Mouse (Mus musculus) left cerebral cortex, adult 9 months (tissue): ENCODE data around the gene Slc4a4.
A peak's percentile ranks its signal among the peaks of the same experiment; 100 is the strongest.

Experiments used
- DNase-seq, 2 experiments: peaks; one replicate each; pipeline ENCODE4 v3.0.0; 2022; ENCODE audit warnings: low spot score in 2 of 2

Gene Slc4a4

DNA sequence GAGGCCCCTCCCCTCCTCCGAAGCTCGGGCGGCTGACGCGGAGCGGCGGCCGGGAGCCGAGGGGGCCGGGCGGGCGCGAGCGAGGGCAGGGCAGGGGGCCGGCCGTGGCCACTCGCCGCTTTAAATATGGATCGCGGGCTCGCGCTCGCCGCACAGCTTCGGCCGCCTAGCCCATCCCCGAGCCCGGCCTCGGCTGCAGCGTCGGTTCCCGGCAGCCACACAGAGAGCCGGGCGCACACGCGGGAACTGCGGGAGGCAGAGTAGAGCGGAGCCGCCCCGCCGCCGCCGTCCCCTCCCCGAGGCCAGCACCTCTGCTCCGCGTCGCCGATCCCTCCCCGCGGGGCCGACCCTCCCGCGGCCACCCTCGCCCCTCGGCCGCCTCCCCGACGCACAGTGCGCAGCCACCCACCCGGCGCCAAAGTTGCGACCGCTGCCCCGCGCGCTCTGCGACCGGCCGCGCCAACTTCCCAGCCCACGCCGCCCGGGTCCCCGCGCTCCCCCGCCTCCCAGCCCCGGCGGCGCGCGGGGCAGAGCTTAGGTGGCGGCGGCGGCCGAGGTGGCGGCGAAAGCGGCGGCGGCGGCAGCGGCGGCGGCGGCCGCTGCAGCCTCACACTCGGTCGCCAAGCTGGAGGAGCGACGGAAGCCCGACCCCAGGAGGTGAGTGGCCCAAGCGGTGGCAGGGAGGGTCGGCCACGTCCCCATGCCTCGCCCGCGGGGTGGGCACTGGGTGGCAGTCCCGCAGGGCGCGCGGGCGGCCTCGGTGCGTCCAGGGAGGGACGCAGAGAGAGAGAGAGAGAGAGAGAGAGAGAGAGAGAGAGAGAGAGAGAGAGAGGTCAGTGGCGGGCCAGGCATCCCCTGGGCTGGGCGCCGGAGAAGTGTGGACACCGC is at the start of gene Slc4a4:
Slc4a4 (plus strand) TSS at position 151 of the 888 bp plus-strand sequence.
- DNase-seq = no peak

DNA sequence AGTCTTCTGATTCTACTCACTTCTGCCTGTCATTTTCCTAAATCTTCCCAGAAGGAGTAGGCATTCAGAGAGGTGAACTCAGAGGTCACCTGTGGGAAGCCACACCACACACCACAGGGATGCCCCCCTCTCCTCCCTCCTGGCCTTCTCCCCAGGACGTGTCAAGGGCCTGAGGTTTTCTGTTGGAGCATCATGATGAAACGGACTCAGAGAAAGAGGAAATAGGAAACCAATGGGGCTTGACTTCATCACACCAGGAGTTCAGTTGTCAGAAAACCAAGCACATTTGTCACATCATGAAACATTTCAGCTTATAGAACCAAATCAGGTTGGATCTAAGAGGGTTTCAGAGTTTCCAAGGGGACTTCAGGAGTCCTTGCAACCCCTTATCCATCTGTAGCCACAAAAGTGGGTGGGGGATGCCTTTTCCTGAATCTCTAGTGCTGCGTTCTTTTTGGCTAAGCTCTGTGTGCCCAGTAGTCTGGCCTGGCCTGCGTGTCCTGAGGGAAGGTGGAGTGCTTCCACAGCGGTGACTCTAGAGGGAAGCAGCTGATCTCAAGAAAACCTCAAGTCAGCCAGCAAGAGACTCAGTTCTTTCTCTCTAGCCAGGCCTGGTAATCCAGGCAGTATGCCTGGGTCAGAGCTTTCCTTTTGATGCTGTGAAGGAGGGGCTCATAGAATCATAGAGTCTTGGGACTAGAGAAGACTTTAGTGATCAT is 46.4 kb upstream of the Slc4a4 start:
- DNase-seq = no peak

DNA sequence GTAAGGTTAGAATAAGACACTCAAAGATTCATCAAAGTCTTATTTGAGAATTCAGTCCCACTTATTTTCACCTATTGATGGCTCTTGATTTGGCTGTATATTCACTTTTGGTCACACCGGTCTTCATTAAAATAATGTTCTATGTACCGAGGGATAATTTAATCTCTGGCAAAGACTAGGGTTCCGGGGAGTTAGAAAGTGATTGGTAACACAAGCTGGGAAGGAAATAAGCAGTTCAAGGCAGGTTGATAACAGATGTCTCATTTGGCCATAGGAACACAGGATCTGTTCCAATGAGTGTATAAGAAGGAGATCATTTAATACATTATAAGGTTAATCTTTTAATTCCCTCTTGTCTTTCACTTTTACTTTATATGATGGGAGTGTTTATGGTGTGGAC is 29.3 kb upstream of the Slc4a4 start:
- no peak for DNase-seq

DNA sequence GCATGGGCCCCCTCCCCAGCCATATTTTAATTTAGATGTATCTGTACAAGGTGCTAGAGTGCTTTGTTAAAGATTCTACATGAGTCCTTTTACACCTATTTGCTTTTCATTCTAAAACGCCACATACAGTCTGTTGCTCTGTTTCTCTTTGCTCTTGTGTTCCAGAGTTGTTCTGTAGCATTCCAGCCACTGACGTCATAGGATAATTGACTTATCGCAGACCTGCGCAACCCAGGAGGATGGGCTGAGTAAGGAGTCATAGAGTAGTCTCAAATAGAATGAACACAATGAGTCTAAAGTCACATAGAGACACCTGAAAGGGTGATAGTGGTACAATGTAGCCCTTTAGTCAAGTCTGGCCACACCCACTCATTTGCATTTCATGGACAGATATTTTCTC is 28.8 kb upstream of the Slc4a4 start:
- DNase-seq = no peak

DNA sequence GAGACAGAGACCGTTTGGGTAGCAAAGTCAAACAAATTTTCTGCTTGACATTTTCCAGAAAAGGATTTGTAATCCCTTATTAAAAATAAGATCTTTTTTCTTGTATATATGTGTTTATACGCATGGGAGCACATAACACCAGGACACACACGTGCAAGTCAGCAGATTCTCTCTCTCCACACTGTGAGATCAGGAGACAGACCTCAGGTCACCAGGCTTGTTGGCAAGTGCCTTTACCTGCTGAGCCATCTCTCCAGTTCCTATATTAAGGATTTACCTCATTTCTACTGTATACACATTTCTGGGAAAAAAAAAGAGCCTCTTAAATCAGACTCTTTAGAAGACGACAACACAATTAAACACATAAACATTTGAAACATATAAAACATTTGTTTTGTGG is 28.4 kb upstream of the Slc4a4 start:
- no peak for DNase-seq

DNA sequence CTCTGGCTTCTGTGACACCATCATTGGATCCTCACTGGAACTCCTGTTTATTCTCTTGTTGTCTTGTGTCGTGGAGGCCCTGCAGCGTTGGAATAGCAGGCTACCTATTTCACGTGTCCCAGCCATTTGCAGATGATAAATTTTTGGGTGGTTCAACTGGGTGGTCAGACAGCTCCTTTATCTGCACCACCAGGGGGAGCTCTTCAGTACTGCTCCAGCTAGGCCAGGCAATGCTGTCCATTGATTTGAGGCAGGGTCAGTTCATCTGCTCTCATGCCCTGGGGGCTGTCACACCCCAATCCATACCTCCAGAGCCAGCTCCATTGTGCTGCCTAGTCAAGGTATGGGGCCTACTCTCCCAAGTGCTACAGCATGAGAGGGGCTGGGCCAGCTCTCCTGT is 24.5 kb upstream of the Slc4a4 start:
- no peak for DNase-seq

DNA sequence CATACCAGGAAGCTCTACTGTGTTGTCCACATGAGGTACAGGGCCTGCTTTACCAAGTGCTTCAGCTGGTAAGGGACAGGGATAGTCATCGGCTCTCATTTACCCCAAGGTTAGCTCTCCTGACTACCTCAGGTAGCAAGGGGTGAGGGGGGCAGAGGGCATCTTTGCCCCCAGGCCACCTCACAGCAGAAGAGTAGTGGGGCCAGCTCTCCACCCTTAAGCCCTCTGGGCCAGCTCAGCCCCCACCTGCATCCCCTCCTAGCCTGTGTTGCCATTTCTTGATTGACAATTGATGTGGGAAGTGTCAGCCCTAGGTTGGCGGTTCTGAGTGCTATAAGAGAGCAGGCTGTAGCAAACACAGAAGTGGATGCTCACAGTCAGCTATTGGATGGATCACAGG is 23.8 kb upstream of the Slc4a4 start:
- DNase-seq = no peak

DNA sequence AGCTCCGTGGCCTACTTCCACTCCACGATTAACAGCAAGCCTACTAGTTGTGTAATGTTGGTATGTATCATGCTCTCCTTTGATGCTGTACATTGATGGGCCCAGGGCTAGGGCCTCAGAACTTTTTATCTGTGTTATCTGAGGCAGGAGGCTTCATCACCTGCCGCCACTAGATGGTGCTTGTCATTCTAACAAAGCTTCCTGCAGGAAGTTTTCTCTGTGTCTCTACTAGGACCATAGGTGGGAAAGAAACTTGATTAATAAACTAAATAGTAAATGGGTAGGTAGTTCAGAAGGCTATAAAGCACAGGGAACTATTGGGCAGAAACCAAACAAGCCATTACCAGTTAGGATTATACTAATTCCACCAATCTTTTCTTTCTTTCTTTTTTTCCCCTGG is 2.5 kb upstream of the Slc4a4 start:
- peak in 1 of 2 experiments; percentile 55 for DNase-seq

DNA sequence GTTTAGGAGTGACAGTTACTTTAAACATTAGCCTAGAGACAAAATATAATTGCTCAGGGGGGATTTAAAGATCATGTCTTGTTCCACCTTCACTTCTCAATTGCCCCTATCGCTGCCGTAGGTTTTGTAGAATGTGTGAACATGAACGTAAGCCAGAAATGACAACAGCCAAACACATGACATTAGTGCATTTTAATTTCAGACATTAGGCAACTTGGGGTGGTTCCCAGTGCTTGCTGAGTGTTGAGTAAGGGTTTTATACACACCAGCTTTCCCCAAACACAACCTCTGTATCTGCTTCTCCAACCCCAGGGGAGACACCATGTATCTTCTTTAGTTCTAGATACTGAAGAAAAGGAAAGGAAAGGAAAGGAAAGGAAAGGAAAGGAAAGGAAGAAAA is 1.1 kb upstream of the Slc4a4 start:
- no peak for DNase-seq

DNA sequence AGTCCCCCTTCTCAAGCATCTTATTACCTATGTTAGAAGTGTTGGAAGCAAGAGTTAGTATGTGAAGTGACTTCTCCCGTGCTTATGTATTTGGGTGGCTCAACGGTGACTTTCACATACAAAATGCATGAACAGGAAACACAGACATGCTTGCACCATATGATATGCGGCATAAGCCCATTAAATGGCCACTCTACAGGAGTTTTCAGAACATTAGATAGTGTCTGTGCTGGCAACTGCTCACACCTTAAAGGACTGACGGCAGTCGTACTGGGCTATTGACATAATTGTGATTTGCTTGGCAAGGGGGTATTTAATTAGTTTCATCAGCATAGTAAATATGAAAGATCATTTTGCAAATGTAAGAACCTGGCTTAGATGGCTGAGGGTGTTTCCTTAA is 674 bp upstream of the Slc4a4 start:
- DNase-seq = no peak

DNA sequence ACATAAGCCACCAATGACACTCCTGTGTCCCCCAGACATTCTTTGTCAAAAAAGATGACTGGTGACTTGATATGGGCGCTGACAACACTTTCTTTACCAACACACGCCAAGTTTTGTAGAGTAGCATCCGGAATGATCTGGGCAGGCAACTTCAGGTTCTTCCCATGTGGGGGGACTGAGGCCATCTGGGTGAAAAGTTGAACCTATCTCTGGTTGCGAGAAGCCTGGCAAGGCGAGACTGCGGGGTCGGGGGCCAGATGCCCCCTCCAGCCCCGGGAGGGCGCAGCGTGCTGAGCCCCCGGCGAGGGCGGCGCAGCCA is 310 bp upstream of the Slc4a4 start:
- no peak for DNase-seq

DNA sequence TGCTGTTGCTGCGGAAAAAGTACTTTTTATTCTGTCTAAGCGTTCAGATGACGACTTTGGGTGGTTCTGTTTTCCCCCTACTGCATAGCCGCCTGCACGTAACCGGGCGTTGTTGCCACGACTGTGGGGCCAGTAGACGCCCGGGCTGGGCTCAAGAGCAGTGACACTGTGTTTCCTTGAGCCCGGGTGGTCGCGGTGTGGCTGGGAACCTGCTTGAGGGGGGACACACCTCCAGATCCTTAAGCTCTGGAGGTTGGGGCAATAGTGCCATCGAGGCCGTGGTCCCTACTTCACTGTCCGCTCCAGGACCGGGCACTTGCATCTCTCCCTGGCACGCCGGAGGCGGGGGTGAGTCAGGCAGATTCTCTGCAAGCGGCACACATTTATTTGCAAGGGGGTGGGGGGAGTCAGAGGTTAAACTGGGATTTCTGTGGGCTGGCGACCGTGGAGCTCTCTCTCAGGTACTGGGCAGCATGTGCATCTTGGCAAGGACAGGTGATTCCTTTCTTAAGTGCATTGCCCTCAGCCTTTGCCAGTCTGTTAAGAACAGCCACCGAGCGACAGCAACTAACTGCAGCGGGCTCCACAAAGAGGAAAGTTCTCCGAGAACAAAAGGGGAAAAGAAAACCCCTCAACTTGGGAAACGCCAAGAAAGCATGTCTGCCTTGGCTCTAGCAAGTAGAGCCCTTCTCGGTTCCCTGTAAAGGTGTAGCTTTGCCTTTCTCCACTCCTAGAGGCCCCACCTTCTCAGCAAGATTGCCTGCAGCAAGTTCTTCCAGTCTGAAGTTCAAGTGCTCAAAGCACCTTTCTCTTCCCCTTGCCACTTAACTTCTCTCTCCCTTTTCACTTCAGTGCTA is 1.2 kb downstream of the Slc4a4 start:
- DNase-seq = no peak

DNA sequence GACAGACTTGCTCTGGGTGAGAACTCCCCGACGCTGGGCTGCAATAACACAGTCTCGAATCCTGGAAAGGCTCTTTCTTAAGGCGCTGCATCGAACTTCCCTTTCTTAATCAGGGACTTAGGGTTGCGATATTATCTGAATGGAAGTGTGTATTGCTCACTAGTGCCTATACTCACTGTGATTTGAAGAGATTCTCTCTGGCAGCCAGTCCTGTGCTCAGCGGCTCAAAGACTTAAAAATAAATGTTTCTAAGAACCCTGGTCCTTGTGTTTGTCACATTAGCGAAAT is 1.7 kb downstream of the Slc4a4 start:
- DNase-seq = no peak

DNA sequence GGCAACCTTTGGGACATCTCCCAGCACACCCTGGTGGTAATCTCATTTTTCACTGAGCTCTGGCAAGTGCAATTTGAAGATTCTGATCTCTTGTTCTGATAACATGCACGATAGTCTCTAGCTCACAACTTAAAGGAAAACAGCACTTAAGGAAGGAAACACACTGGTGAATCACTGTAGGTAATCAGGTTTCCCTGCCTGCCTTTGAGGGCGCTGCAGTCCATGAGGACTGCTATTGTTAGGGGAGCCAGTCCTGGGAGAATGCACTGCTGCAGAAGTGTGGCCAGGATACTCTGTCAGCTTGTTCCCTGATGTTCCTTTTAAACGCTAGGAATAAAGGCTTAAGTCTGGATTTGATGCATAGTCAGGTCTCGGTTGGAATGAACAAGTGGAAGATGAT is 2.7 kb downstream of the Slc4a4 start:
- no peak for DNase-seq

DNA sequence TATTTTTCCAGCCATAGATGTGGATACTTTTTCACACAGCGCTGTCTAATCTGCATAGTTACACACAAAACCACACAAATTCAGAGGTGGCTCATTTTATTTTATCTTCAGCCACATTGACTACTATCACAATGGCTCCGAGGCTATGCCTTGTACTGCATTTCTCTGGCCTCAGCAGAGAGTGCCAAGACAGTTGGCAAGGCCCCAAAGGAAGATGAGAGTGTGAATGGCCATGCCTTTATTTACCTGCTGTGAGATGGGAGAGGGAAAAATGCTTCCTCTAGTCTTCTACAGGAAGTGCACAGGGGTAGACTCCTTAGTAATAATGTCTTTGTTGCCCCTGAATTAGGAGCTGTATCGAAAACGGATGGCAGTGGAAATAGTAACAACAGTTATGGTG is 3.5 kb downstream of the Slc4a4 start:
- DNase-seq = no peak

DNA sequence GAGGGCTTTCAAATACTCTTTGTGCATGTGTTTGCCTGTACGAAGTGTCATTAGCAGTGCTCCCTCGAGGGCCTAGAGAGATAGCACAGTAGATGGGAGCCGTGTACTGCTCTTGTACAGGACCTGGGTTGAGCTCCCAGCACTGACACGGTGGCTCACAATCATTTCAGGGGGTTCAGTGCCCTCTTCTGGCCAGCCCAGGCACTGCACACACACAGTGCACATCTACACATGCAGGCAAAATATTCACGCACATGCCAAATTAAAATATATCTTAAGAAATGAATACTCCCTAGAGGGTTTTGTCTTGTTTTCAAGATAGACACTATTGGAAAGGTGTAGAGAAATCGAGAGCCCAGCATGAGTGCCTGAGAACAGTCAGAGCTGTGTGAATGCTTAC is 10.0 kb downstream of the Slc4a4 start:
- no peak for DNase-seq

DNA sequence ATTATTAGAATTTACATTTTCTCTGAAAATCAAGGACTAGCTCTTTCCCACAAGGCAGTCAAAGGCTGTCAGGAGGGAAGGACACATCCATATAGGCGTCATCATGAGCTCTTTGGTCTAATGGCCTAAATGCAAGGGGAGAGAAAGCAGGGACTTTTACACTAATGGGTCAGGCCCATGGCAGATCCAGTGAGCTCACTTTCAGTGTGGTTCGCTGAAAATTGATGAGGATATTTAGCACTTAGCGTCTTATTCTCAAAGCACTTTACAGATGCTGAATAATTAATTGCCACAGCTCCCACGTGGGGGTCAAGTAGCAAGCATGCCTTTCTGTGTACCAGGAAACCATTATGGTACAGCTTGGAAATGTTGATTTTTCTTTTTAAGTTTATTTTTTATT is 16.5 kb downstream of the Slc4a4 start:
- no peak for DNase-seq

DNA sequence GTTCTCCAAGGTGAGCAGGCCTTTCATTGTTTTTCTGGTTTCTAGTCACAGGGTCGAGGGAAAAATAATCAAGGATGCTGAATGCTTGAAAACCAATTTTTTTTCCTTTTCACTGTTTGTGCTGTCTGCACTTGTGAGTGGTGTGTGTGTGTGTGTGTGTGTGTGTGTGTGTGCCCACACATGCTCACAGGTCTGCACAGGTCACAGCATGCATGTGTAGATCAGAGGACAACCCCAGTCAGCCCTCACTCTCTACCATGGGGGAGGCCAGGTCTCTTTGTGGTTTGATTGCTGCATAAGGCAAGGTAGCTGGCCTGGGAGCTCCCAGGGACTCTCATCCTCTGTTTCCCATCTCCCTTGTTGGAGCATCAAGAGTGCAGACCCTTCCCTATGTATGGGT is 16.9 kb downstream of the Slc4a4 start:
- no peak for DNase-seq

DNA sequence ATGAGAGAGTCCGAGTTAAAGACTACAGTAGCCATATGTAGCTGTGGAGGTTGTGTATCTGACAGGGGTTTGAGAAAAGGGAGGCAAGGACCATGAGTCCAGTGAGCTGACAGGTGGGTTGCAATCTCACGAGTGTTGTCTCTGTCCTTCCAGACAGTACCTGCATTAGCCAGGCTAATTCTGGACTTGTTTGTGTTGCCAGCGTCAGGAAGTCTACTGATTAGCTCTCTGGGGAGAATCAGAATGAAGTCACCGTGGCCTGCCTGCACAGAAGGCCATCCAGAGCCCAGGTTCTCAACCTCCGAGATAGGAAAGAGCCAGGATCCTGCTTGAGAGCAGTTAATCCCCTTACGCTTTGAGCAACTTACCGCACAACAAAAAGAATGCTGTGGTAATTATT is 18.2 kb downstream of the Slc4a4 start:
- no peak for DNase-seq

DNA sequence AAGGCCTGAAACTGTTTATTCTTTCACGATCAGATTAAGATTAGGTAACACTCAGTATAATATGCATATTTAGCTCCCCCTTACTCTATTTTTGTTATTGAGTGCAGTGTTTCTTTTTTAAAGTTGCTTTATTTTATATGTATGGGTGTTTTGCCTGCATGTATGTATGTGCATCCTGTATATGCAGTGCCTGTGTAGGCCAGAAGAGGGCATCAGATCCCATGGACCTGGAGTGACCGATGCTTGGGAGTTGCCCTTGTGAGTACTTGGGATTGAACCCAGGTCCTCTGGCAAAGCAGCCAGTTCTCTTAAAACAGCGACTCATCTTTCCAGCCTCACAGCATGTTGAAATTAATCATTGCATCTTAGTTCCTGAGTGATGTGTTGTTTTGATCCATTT is 21.0 kb downstream of the Slc4a4 start:
- DNase-seq = no peak

DNA sequence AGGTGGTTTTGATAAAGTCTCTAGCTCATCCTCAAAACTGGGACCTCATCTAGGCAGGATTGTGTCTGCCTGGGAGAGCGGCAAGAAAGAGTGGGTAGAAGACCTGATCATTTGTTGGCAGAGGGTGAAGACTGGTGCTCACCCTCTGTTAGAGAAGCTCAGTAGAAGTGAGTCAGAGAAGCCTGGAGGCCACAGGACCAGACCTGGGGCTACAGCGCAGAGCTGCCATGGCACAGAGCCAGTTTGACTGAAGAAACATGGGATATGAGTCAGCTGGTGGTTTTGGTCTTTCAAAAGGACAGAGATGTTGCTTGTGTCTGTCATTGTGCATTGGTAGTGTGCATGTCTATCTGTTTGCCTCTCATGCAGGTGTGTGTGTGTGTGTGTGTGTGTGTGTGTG is 26.0 kb downstream of the Slc4a4 start:
- no peak for DNase-seq

DNA sequence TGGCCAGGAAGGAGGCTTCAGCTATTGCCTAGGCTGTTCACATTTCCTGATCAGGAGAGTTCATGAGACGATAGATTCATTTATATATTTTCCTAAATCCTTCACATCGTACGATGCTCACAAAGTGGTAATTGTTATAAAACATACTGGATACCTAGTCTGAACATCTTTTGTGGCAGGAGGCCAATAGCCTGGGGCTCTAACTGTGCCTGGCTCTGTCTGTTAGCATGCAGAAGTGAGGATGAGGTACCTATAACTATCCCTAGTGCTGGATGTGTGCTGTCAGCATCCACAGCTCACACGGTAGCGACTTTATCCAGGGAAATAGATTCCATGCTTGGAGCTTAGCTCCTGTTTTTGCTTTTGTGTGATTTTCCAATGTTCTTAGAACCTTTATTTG is 28.5 kb downstream of the Slc4a4 start:
- DNase-seq = no peak

DNA sequence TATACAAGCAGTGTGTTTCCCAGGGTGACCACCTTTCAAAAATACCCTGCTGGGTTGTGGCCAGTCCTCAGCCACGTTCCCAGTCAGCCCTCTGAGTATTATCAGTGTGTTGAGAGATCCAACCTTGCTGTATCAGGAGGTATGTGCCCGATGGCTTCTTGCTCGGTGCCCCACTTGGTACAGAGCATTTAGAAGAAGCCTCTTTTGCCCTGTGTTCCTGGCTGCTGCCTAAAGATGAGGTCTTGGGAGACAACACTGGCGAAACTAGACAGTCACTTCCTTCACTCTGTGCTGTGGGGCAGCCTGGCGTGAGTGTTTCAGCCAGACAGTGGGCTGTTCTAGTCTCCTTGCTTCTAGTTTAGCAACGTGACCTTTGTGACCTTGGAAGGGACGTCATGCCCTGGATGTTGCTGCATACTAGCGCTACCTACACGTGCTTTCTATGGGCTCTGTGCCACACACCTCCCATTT is 29.9 kb downstream of the Slc4a4 start:
- no peak for DNase-seq
